Mouse (Mus musculus): ENCODE measurements around the gene Dgkh. TPM values are rescaled to one million over a fixed set of nuclear protein-coding genes. Genes with fewer than 3 reads are reported as not detected.

Gene Dgkh
- total RNA-seq, 1 experiment = 8.2 TPM

- in situ Hi-C loops (cut with MboI; ENCODE audit: low sequenced_read_pairs in 2 of 2, unreplicated experiment in 2 of 2) = no loop called here
- Histone ChIP-seq H3K9ac (ENCODE audit: insufficient read depth, low read depth, low read length, poor library complexity, severe bottlenecking) (no peak overlapping the region), H3K9me3 (ENCODE audit: control insufficient read depth, insufficient read depth, low read depth, low read length) (no peaks in the 10 kb centered on the region), H3K36me3 (ENCODE audit: control insufficient read depth, insufficient read depth, low read length, poor library complexity, severe bottlenecking) (peaks cover 2% of the 10 kb centered on the region; the same call in 1 of the 2 replicates), H3K4me3 (ENCODE audit: insufficient read depth in 1 of 2, low read depth in 1 of 2, low read length in 2 of 2, poor library complexity in 1 of 2, severe bottlenecking in 1 of 2) (no peak overlapping the region), H3K4me1 (ENCODE audit: control insufficient read depth in 2 of 2, insufficient read depth in 2 of 2, low read length in 2 of 2, poor library complexity in 1 of 2) (peaks cover 0 to 4% of the 10 kb centered on the region in 2 experiments; a peak in 2 of 4 replicates), H3K27ac (ENCODE audit: insufficient read depth, low read depth, low read length, poor library complexity, severe bottlenecking) (no peak overlapping the region)
- DNase-seq (ENCODE audit: low read depth, low spot score) = no peak
- TF ChIP-seq ZNF384 (IDR thresholded peaks at IDR 0.05; ENCODE audit: low read depth, low read length) (no peak), ZC3H11A (IDR thresholded peaks at IDR 0.05; ENCODE audit: borderline replicate concordance, low read depth, low read length) (no peak), MAFK (IDR thresholded peaks at IDR 0.05; ENCODE audit: insufficient read depth, low read depth, low read length) (no peak), CHD2 (IDR thresholded peaks at IDR 0.05; ENCODE audit: low read depth, low read length) (no peak), HCFC1 (IDR thresholded peaks at IDR 0.05; ENCODE audit: borderline replicate concordance, insufficient read depth, low read length) (no peak)
Measured at GRCm38 (mm10) chr14:78705616-78706015, 27.0 kb downstream of the Dgkh start.

- no peak for DNase-seq (ENCODE audit: low read depth, low spot score)
- in situ Hi-C loops (cut with MboI; ENCODE audit: low sequenced_read_pairs in 2 of 2, unreplicated experiment in 2 of 2) = no loop called here
- Histone ChIP-seq H3K4me3 (ENCODE audit: insufficient read depth in 1 of 2, low read depth in 1 of 2, low read length in 2 of 2, poor library complexity in 1 of 2, severe bottlenecking in 1 of 2) (no peak overlapping the region), H3K36me3 (ENCODE audit: control insufficient read depth, insufficient read depth, low read length, poor library complexity, severe bottlenecking) (peaks cover 2% of the 10 kb centered on the region; the same call in 1 of the 2 replicates), H3K4me1 (ENCODE audit: control insufficient read depth in 2 of 2, insufficient read depth in 2 of 2, low read length in 2 of 2, poor library complexity in 1 of 2) (peaks cover 0 to 4% of the 10 kb centered on the region in 2 experiments; a peak in 2 of 4 replicates), H3K27ac (ENCODE audit: insufficient read depth, low read depth, low read length, poor library complexity, severe bottlenecking) (no peak overlapping the region), H3K9ac (ENCODE audit: insufficient read depth, low read depth, low read length, poor library complexity, severe bottlenecking) (no peak overlapping the region), H3K9me3 (ENCODE audit: control insufficient read depth, insufficient read depth, low read depth, low read length) (no peaks in the 10 kb centered on the region)
- TF ChIP-seq CHD2 (IDR thresholded peaks at IDR 0.05; ENCODE audit: low read depth, low read length) (no peak), ZNF384 (IDR thresholded peaks at IDR 0.05; ENCODE audit: low read depth, low read length) (no peak), ZC3H11A (IDR thresholded peaks at IDR 0.05; ENCODE audit: borderline replicate concordance, low read depth, low read length) (no peak), HCFC1 (IDR thresholded peaks at IDR 0.05; ENCODE audit: borderline replicate concordance, insufficient read depth, low read length) (no peak), MAFK (IDR thresholded peaks at IDR 0.05; ENCODE audit: insufficient read depth, low read depth, low read length) (no peak)
Measured at GRCm38 (mm10) chr14:78703989-78704388, 28.6 kb downstream of the Dgkh start.

GRCm38 (mm10) chr14:78703361-78703760 is 29.2 kb downstream of the Dgkh start:
- DNase-seq (ENCODE audit: low read depth, low spot score) = no peak
- Histone ChIP-seq H3K27ac (ENCODE audit: insufficient read depth, low read depth, low read length, poor library complexity, severe bottlenecking) (no peak overlapping the region), H3K9ac (ENCODE audit: insufficient read depth, low read depth, low read length, poor library complexity, severe bottlenecking) (no peak overlapping the region), H3K9me3 (ENCODE audit: control insufficient read depth, insufficient read depth, low read depth, low read length) (no peaks in the 10 kb centered on the region), H3K4me1 (ENCODE audit: control insufficient read depth in 2 of 2, insufficient read depth in 2 of 2, low read length in 2 of 2, poor library complexity in 1 of 2) (peaks cover 0 to 4% of the 10 kb centered on the region in 2 experiments; a peak in 2 of 4 replicates), H3K36me3 (ENCODE audit: control insufficient read depth, insufficient read depth, low read length, poor library complexity, severe bottlenecking) (no peaks in the 10 kb centered on the region; the same call in 1 of the 2 replicates), H3K4me3 (ENCODE audit: insufficient read depth in 1 of 2, low read depth in 1 of 2, low read length in 2 of 2, poor library complexity in 1 of 2, severe bottlenecking in 1 of 2) (no peak overlapping the region)
- TF ChIP-seq HCFC1 (IDR thresholded peaks at IDR 0.05; ENCODE audit: borderline replicate concordance, insufficient read depth, low read length) = no peak
- TF ChIP-seq ZNF384 (IDR thresholded peaks at IDR 0.05; ENCODE audit: low read depth, low read length) = no peak
- TF ChIP-seq CHD2 (IDR thresholded peaks at IDR 0.05; ENCODE audit: low read depth, low read length) = no peak
- TF ChIP-seq MAFK (IDR thresholded peaks at IDR 0.05; ENCODE audit: insufficient read depth, low read depth, low read length) = no peak
- no peak for TF ChIP-seq ZC3H11A (IDR thresholded peaks at IDR 0.05; ENCODE audit: borderline replicate concordance, low read depth, low read length)
- in situ Hi-C loops (cut with MboI; ENCODE audit: low sequenced_read_pairs in 2 of 2, unreplicated experiment in 2 of 2) = no loop called here

GRCm38 (mm10) chr14:78702048-78702447 is 30.5 kb downstream of the Dgkh start:
- DNase-seq (ENCODE audit: low read depth, low spot score) = no peak

GRCm38 (mm10) chr14:78701501-78701900 is 31.1 kb downstream of the Dgkh start:
- Histone ChIP-seq H3K9ac (ENCODE audit: insufficient read depth, low read depth, low read length, poor library complexity, severe bottlenecking) (no peak overlapping the region), H3K9me3 (ENCODE audit: control insufficient read depth, insufficient read depth, low read depth, low read length) (no peaks in the 10 kb centered on the region), H3K36me3 (ENCODE audit: control insufficient read depth, insufficient read depth, low read length, poor library complexity, severe bottlenecking) (no peaks in the 10 kb centered on the region), H3K27ac (ENCODE audit: insufficient read depth, low read depth, low read length, poor library complexity, severe bottlenecking) (no peak overlapping the region), H3K4me3 (ENCODE audit: insufficient read depth in 1 of 2, low read depth in 1 of 2, low read length in 2 of 2, poor library complexity in 1 of 2, severe bottlenecking in 1 of 2) (no peak overlapping the region), H3K4me1 (ENCODE audit: control insufficient read depth in 2 of 2, insufficient read depth in 2 of 2, low read length in 2 of 2, poor library complexity in 1 of 2) (peaks cover 0 to 4% of the 10 kb centered on the region in 2 experiments; a peak in 2 of 4 replicates)
- TF ChIP-seq MAFK (IDR thresholded peaks at IDR 0.05; ENCODE audit: insufficient read depth, low read depth, low read length) (no peak), CHD2 (IDR thresholded peaks at IDR 0.05; ENCODE audit: low read depth, low read length) (no peak), ZC3H11A (IDR thresholded peaks at IDR 0.05; ENCODE audit: borderline replicate concordance, low read depth, low read length) (no peak), HCFC1 (IDR thresholded peaks at IDR 0.05; ENCODE audit: borderline replicate concordance, insufficient read depth, low read length) (no peak), ZNF384 (IDR thresholded peaks at IDR 0.05; ENCODE audit: low read depth, low read length) (no peak)
- no peak for DNase-seq (ENCODE audit: low read depth, low spot score)
- in situ Hi-C loops (cut with MboI; ENCODE audit: low sequenced_read_pairs in 2 of 2, unreplicated experiment in 2 of 2) = no loop called here

More at GRCm38 (mm10) chr14:78702048-78702447, 30.5 kb downstream of the Dgkh start:
- peaks cover 0 to 4% of the 10 kb centered on the region in 2 experiments; a peak in 2 of 4 replicates for H3K4me1 ChIP-seq (ENCODE audit: control insufficient read depth in 2 of 2, insufficient read depth in 2 of 2, low read length in 2 of 2, poor library complexity in 1 of 2)
- TF ChIP-seq CHD2 (IDR thresholded peaks at IDR 0.05; ENCODE audit: low read depth, low read length) = no peak
- H3K27ac ChIP-seq (ENCODE audit: insufficient read depth, low read depth, low read length, poor library complexity, severe bottlenecking) = no peak overlapping the region
- in situ Hi-C loops (cut with MboI; ENCODE audit: low sequenced_read_pairs in 2 of 2, unreplicated experiment in 2 of 2) = no loop called here
- H3K9me3 ChIP-seq (ENCODE audit: control insufficient read depth, insufficient read depth, low read depth, low read length) = no peaks in the 10 kb centered on the region
- H3K9ac ChIP-seq (ENCODE audit: insufficient read depth, low read depth, low read length, poor library complexity, severe bottlenecking) = no peak overlapping the region
- no peak overlapping the region for H3K4me3 ChIP-seq (ENCODE audit: insufficient read depth in 1 of 2, low read depth in 1 of 2, low read length in 2 of 2, poor library complexity in 1 of 2, severe bottlenecking in 1 of 2)
- no peaks in the 10 kb centered on the region for H3K36me3 ChIP-seq (ENCODE audit: control insufficient read depth, insufficient read depth, low read length, poor library complexity, severe bottlenecking)

Data from ES-E14 (cell line).